Mouse (Mus musculus) heart, adult 11 months (tissue): ENCODE measurements at regions not wholly inside any gene's neighbourhood (a gene's known extent, or its start where the extent isn't known, plus 50 kb on each side); places are given as distances from the start of the nearest gene placed in this dataset.

Experiments used
- DNase-seq: peaks from one replicate; pipeline ENCODE4 v3.0.0; 2022

DNA sequence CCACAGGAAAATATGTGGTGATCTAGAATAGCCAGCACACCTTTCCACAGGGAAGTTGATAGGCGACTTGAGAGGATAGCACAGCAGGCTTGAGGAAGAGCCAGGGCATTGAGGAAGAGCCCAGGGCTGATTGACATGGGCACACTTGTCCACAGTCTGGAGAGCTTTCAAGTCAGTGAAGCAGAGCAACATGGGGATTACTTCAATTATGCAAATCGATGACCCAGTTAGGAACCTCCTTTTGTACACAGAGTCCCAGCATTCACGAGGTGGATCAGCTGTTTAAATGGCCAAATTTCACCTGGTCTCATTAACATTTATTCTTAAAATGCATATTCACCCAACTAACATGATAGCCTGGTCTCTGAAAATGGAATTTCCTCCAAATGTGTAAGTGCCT is 186.1 kb downstream of the Brinp2 start:
- DNase-seq, result no peak

DNA sequence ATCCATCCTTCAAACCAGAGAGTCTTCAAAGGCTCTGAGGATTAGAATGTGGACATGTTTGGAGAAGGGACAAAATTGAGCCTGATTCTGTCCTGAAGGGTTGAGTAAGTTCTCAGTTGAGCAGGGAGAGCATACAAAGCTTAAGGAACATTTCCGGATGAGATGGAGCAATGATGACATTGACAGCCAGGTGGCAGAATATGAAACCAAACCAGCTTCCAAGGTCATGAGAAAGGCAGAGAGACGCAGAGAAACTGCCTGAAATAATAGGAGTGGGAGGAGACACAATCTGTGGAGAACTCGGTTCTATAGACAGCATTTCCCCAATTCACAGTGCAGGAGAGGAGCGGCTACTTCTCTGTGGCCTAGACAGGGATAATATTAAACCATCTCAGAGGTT is 176.0 kb downstream of the Brinp2 start:
- no peak for DNase-seq

DNA sequence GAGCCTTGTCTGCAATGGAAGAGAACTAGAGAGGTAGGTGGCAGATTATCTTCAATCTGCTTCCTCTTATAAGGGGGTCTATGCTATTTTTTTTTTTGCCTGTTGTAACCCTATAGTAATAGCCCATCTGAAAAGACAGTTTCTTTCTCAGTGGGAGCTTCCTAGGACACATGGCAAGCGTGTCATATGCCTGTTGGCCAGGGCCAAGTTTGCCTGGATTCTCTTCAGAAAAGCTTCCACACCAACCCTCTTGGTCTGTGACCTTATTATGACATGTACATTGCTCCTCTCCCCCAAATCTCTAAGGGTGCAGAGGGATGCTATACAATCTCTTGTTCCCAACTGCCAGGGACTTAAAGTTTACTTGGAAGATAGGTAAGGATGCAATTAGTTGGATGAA is 174.8 kb downstream of the Brinp2 start:
- DNase-seq, result no peak

DNA sequence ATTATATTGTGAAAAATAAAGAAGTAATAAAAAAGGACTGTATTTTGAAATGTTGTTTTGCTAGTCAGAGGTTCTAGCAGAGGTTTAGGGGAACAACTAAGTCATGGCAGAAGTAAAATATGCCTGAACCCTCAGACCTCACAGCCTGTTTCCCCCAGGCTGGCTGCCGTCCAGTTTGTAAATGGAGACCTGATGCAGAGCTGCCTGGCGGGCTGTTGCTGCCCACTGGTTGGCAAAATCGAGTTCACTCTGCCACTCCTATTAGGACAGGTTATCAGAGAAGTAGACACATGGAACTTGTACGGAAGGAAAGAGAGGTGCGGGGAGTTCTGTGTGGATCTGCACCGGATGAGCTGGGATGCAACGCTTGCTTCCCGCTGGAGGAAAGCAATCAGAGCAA is 168.5 kb downstream of the Brinp2 start:
- DNase-seq, result no peak

DNA sequence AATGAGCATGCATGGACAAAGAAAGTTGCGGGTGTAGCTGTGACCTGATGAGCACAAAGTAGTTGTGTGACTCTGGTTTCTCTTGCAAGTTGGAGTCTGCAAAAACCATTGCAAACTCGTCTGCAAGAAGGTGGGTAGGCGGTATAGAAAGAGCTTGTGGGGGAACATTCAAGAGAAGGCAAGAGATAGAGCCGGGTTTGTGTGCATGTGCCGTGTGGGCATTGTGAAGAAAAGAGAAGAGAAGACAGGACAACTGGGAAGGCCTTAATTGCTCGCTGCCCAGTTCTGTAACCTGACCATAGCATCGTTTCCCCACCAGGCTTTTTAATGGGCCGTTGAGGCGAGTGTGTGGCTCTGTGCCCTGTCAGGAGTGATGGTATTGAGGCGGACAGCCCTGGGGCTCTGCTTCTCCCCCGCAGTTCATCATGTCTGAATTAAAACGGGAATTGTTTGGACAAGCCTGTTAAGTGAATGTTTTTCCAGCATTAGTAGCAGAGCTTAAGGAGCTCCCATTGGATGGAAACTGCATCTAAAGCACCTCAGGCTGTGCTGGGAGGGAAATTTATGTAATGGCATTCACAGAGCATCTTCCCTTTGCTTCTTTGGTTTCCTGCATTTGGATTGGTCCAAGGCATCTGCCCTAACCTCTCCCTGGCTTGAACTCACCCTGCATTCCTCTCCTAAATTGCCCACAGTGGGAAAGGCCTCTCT is 163.1 kb downstream of the Brinp2 start:
- DNase-seq, result peak; percentile 72

DNA sequence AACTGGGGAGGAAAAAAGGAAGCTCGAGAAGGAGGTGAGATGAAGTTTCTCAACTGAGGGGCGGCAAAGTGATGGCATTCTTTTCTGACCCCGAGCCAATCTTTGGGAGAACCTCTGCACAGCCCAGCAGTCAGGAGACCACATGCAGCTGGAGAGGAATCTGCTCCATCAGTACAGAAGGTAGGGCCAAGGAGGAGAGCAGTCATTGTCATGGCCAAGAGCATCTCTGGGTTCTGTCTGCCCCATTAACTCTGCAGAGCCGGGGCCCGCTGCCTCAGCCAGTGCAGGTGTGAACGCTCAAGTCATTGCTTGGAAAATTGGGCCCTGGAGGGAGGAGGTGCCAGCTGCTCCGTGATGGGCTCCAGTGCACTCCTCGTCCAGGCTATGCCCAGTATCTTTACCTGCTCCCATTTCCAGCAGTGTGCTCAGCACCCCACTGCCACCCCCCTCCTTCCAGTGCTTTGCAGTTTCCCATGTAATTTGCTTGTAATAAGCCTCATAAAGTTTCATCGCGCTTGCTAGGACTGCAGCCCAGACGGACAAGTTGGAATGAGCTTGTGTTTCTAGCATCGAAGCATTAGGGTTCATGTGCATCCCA is 162.1 kb downstream of the Brinp2 start:
- DNase-seq, result no peak
